Mouse (Mus musculus): Measurements from ENCODE around the gene Zfp775.
"Not testable (repeated sequence)": the region's sequence is repeated elsewhere in the genome, so short reads cannot be mapped to it uniquely, and the experiment has no call there.

Gene Zfp775

DNA sequence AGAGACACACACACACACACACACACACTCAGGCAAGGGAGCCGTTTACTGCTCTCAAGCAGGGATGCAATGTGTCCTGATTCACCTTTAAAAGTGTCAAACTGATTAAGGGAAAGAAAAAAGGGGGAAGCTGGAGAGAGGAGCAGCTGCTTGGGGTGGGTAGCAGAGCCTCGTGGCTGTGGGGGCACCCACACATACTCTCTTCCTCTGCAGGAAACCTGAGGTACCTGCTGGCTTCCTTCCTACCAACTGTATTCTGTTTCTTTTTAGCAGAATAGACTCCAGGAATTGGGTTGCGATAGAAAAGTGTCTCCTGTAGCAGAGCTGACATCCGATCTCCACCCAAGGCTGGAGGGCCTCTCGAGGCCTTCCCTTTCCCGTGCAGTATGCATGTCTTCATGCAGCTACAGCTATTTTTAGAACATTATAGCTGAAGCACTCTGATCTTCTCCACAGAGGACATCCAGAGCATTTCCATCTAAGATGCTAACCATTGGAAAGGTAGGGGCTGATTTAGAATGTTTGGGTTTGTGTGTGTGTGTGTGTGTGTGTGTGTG, 12.6 kb upstream of the Zfp775 start, which contains the start of gene Gm45021:
Gm45021 (plus strand) TSS at position 417 of the 557 bp plus-strand sequence.
- DNase-seq (ENCODE audit: extremely low spot score, low read depth, low spot score): no peak

DNA sequence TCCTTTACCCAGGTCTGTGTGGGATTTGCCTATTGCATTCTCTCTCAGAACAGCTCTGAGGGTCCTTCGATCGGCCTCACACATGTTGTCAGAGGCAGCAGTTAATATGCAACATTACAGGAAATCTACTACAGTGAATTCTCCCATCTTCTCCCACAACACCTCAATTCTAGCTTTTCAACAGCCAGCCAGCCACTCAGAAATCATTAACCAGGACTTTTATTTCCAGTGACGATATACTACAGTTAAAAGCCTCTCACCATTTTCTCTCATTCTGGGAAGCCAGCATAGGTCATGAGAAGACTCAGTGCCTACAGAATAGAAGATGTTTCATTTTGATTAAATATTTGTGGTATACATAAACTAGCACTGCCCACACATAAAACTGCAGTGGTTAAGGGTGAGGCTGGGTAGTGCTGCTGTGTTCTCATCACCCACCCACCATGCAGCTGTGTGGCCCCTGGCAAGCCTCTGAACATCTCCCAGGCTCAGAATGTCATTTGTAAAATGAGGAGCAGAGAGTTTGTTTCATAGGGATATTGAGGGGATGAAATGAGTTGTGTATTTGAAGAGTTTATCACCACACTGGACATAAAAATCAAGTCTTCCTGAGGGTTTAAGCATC, 10.5 kb upstream of the Zfp775 start:
- no peak for DNase-seq (ENCODE audit: extremely low spot score, low read depth, low spot score)

GRCm38 (mm10) chr6:48591871-48592270, 10.0 kb upstream of the Zfp775 start:
- no peak for DNase-seq (ENCODE audit: extremely low spot score, low read depth, low spot score)

DNA sequence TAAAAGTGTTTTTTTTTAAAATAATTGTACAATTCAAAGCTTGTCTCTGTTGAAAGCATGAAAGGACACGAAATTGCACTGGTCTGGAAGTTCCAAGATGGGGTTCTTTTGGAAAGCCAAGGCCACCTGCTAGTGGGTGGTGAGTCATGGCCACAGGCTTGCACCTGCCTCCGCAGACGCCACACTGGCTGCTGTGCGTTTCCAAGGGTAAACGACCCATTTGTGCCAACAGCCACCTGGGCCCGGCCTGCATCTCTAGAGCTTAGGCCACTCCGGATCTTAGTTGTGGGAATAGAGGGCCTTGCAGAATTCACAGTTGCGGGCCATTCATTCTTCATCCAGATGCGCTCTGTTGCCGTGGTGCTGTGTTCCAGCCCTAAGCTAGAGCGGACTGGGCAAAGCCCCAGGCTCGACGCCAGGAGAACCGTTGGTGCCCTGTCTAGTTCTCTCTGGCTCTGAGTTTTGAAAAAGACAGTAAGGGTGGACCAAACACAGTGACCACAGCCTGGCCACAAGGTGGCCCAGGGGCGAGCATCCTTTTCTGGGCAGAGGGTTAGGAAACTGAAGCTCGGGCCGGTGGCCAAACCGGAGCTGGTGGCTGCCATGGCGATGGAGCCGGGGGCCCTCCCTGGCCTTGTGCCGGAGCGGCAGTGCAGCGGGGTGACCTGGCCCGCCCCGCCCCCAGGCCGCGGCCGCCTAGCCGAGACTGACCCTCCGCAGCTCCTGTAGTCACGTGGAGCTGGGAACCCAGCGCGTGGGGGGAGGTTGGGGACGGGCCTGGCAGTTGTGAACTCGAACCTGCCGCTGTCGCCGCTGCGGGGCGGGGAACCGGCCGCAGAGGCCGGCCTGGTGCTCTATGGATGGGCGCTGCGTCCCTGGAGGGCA, 8.5 kb upstream of the Zfp775 start, which contains the start of the genes Repin1 and Gm44965:
Repin1 (plus strand) TSS at position 726 of the 885 bp plus-strand sequence.
Gm44965 (plus strand) TSS at position 784 of the 885 bp plus-strand sequence.
- no peak for DNase-seq (ENCODE audit: extremely low spot score, low read depth, low spot score)

- no peak for DNase-seq (ENCODE audit: extremely low spot score, low read depth, low spot score)
Observed at GRCm38 (mm10) chr6:48594043-48594738, 7.7 kb upstream of the Zfp775 start.

DNA sequence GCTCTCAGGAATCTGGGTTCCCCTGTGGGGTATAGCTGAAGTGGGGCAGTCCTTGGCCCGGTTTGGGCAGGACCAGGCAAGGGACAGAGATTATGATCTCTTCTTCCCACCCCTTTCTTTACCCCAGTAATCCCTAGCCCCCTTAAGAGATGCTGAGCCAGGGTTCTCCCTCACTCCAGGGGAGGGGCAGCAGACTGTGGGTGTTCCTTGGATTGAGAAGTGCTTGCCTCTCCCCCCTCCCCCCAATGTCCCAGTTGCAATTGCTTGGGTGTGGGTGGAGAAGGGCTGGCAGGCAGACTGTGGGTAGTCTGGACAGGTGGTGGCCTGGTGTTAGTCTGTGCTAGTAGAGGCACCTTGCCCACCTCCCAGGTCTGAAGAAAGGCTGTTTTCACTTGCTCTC, 6.6 kb upstream of the Zfp775 start:
- DNase-seq (ENCODE audit: extremely low spot score, low read depth, low spot score): no peak

DNA sequence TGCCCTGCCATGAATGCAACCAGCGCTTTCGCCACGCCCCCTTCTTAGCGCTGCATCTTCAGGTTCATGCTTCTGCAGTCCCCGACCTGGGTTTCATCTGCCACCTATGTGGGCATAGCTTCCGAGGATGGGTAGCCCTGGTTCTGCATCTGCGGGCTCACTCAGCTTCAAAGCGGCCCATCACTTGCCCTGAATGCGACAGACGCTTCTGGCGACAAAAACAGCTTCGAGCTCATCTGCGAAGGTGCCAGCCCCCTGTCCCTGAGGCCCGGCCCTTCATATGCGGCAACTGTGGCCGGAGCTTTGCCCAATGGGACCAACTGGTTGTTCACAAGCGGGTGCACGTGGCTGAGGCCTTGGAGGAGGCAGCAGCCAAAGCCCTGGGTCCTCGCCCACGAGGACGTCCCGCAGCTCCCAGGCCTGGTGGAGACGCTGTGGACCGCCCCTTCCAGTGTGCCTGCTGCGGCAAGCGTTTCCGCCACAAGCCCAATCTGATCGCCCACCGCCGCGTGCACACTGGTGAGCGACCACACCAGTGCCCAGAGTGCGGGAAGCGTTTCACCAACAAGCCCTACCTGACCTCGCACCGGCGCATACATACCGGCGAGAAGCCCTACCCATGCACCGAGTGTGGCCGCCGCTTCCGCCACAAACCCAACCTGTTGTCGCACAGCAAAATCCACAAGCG, 5.2 kb upstream of the Zfp775 start:
- DNase-seq (ENCODE audit: extremely low spot score, low read depth, low spot score): no peak

- no peak for DNase-seq (ENCODE audit: extremely low spot score, low read depth, low spot score)
Observed at GRCm38 (mm10) chr6:48597233-48597625, 4.6 kb upstream of the Zfp775 start.

GRCm38 (mm10) chr6:48600594-48600993, 1.3 kb upstream of the Zfp775 start:
- no peak for DNase-seq (ENCODE audit: extremely low spot score, low read depth, low spot score)

DNA sequence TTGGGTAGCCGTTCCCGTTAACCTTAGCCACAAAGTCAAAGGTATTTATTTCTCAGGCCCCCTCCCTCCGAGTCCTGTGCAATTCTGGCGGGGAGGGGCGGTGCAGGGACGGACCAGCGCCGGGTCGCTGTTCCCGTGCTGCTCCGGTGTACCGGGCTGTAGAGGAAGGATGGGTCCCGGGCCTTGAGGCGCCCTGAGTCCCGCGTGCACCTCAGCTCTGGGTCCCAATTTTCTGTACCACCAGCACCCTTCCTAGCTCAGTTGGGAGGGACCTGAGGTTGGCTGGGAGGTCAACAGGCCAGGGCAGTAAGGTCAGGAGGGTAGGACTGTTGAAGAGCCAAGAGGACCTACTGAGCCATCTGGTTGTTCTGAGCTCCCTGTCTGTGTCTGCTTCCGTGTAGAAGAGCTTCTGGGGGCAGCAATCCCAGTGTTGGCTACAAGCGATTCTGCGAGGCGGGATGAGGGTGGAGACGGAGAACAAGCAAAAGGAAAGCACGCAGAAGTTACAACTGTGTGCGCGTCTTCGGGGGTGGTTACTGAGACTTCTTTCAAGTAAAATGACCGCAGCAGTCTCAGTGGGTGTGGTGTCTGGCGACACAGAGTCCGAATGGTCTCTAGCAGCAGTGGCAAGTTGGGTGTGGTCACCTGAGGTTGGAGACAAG, 348 bp downstream of the Zfp775 start:
- DNase-seq (ENCODE audit: extremely low spot score, low read depth, low spot score): no peak

DNA sequence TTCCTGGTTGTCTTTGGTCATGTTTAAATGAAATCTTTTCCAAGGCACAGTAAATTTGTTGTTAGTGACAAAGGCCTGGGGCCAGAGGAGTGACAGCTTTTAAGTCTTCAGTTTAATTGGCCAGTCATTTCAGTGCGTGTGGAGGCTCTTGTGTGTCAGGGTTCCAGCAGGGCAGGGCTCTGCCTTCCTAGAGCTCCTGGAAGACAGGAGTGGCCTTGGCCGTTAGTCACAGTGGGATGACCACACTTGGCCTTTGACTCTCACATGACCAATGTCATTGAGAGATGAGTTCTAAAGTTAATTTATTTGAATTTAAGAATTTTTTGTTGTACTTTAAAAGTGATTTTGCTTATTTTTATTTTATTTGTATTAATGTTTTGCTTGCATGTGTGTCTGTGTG, 6.3 kb downstream of the Zfp775 start:
- no peak for DNase-seq (ENCODE audit: extremely low spot score, low read depth, low spot score)

DNA sequence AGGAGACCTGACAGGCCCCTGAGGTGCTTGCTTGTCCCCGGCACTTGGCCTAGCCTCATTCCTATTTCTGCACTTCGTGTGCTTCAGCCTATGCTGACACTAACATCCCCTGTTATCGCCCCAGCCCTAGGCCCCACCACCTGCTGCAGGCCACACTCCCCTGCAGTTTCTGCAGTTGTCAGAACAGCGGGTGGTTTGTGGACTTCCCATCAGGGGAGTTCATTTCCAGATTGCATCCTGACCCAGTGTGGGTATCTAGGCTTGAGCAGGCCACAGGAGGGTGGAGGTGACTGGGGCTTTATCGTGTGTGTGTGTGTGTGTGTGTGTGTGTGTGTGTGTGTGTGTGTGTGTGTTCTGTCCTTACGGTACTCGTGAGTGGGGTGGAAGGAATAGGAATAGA, 7.6 kb downstream of the Zfp775 start:
- DNase-seq (ENCODE audit: extremely low spot score, low read depth, low spot score): no peak

GRCm38 (mm10) chr6:48610657-48611056, 8.8 kb downstream of the Zfp775 start:
- no peak for DNase-seq (ENCODE audit: extremely low spot score, low read depth, low spot score)

DNA sequence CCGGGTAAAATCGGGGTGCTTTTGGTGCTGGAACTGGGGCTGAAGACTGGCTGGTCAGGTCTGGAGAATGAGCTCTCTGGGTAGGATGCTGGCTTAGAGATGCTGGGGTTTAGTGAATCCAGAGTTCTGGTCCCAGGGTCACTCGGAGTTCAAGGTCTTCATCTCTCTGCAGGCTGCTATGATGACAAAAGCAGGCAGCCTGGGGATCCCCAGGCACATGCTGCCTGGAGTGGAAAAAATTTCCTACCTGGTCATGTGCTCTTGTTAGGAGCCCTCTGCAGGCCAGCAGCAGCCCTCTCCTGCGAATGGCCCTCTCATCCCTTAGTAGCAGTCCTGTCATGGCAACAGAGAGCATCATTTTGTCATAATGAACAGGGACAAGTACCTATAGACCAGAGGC, 11.6 kb downstream of the Zfp775 start:
- DNase-seq (ENCODE audit: extremely low spot score, low read depth, low spot score): no peak

DNA sequence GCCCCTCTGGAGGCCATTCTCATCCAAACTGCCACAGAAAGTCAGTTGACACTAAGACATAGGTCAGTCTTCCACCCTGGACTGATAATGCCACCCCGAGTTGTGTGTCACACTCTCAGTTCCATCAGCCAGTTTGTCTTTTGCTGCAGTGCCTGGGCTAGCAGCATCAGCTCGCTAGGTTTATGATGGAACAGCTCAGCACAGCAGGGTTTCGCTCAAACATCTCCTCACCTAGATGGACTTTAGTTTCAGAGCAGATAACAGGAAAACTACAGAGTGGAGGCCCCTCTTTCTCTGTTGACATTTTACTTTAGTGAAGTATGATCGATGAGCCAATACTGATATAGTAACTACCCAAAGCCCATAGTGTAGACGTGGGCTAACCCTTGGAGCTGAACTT, 12.9 kb downstream of the Zfp775 start:
- no peak for DNase-seq (ENCODE audit: extremely low spot score, low read depth, low spot score)

GRCm38 (mm10) chr6:48620031-48620430, 18.2 kb downstream of the Zfp775 start:
- no peak for DNase-seq (ENCODE audit: extremely low spot score, low read depth, low spot score)

DNA sequence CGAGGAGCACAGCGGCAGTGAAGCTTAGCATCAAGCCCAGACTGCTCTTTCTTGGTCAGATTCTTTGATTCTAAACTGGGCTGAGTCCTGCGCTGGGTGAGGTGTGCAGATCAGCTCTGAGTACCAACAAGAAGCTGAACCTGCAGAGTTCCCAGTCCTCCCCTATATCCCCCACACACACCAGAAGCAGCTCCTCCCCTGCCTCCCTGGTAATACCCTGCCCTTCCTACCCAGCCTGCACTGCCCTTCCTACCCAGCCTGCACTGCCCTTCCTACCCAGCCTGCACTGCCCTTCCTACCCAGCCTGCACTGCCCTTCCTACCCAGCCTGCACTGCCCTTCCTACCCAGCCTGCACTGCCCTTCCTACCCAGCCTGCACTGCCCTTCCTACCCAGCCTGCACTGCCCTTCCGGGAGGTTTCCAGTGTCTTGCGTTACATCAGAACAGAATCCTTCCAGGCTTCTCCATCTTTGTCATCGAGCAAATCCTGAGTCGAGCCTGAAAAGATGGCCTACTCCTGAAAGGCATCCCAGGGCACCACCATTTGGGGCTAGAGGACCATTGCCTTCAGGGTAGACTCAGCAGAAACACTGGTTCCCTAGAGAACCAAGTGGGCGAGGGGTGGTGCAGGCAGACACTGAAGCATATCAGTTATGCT, 20.5 kb downstream of the Zfp775 start:
- not testable (repeated sequence) for DNase-seq (ENCODE audit: extremely low spot score, low read depth, low spot score)

- no peak for DNase-seq (ENCODE audit: extremely low spot score, low read depth, low spot score)
Observed at GRCm38 (mm10) chr6:48623460-48623859, 21.6 kb downstream of the Zfp775 start.

DNA sequence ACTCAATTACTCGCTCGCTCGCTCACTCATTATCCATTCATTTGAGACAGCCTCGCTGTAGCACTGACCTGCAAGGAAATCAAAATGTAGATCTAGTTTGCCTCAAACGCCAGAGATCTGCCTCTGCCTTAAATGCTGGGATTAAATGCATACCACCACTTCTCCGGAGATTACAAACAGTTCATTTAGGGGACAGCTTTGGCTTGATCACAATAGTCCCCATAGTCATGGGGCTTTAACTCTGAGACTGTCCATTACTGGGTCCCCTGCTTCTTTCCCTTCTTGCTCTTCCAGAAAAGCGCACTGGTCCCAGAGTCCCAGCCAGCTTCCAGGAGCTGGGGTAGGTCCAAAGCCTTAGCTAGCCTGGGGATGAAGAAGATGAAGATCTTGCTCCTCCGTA, 24.6 kb downstream of the Zfp775 start, which contains the start of gene AI854703:
AI854703 (plus strand) TSS at position 301 of the 400 bp plus-strand sequence.
- DNase-seq (ENCODE audit: extremely low spot score, low read depth, low spot score): no peak

DNA sequence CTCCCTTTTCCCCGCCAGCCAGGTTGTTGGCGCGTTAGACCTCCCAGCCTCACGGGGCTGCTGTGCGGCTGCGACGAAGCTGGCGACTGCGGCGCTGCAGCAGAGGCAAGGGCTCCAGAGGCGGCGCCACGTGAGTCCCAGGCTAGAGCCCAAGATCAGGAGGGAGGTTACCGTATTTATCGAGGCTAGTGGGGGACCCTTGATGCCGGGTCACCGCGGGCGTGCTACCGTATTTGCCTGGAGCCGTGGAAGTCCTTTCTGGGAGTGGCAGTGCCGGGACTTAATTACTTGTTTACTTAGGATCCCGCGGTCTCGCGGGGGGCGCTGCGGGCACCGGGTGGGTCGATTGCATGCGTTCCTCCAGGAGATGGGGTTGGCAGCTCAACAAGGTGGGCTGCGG, 25.1 kb downstream of the Zfp775 start:
- no peak for DNase-seq (ENCODE audit: extremely low spot score, low read depth, low spot score)
